Mouse (Mus musculus) spleen, adult 2 months (tissue): ENCODE results near the gene Zic4. TPM values are rescaled to one million over a fixed set of nuclear protein-coding genes. Genes with fewer than 3 reads are reported as not detected.

Source experiments
- DNase-seq, 2 experiments: peaks; one replicate each; pipeline versions ENCODE4 v3.0.0 to v3.0.0-alpha.2; 2012 to 2021; ENCODE audit warnings: low spot score in 2 of 2, low read depth in 1 of 2
- H3K27ac ChIP-seq: fragments of 200-500 bp; 2 replicates; pipeline ENCODE4 v1.5.1; 2012; ENCODE audit warnings: low read length, inconsistent platforms; ENCODE audit not compliant: insufficient read depth
- H3K27me3 ChIP-seq: fragments of 200-500 bp; 2 replicates; pipeline ENCODE4 v1.6.1; 2012; ENCODE audit warnings: mild to moderate bottlenecking, moderate library complexity, low read length, inconsistent platforms; ENCODE audit not compliant: control insufficient read depth, insufficient read depth
- H3K36me3 ChIP-seq: fragments of 200-500 bp; 2 replicates; pipeline ENCODE4 v1.6.1; 2012; ENCODE audit warnings: mild to moderate bottlenecking, low read length, inconsistent platforms; ENCODE audit not compliant: control insufficient read depth, insufficient read depth
- H3K4me1 ChIP-seq: fragments of 200-500 bp; 2 replicates; pipeline ENCODE4 v1.6.1; 2011; ENCODE audit warnings: inconsistent platforms; ENCODE audit not compliant: control insufficient read depth, insufficient read depth, insufficient read length
- H3K4me3 ChIP-seq: fragments of 200-500 bp; 2 replicates; pipeline ENCODE4 v1.5.1; 2011; ENCODE audit warnings: mild to moderate bottlenecking, inconsistent platforms; ENCODE audit not compliant: insufficient read depth, insufficient read length; ENCODE audit errors: extremely low read depth
- CTCF ChIP-seq: fragments of 200-500 bp; IDR thresholded peaks from 2 replicates; pipeline ENCODE4 v1.5.1; 2011; ENCODE audit warnings: mild to moderate bottlenecking, inconsistent platforms; ENCODE audit not compliant: insufficient read depth, insufficient read length, insufficient replicate concordance; ENCODE audit errors: extremely low read depth
- POLR2A ChIP-seq: fragments of 200-500 bp; IDR thresholded peaks from 2 replicates; pipeline ENCODE4 v1.6.1; 2011; ENCODE audit warnings: low read depth, low read length, inconsistent platforms
- WGBS: fragments of 180-500 bp; shearing (Covaris S2); methylation state at CpG from one replicate; pipeline ENCODE4 v1.1.7; 2018; 5-methylcytosine and 5-hydroxymethylcytosine counted together
- polyA plus RNA-seq: library from polyadenylated mRNA; depleted of rRNA; stranded (reverse); fragments of >200 nt; gene quantifications from 2 replicates; pipeline ENCODE4 v1.2.3, GENCODE M21; 2012; rRNA removed

The Zic4 gene
- polyA plus RNA-seq = not detected in 2 replicates

- 4% methylated on average over 45 of the region's 45 CpGs for WGBS
- H3K4me1 ChIP-seq = peaks cover 3% of the 10 kb centered on the region; the same call in 1 of the 2 replicates
- no peak for DNase-seq
- peak within 1 kb of the TSS; percentile 15; the same call in 1 of the 2 replicates for H3K4me3 ChIP-seq
- peaks cover 33% of the 10 kb centered on the region for H3K27me3 ChIP-seq
- TF ChIP-seq POLR2A (no peak), CTCF (no peak)
- H3K27ac ChIP-seq = no peak within 1 kb of the TSS
- no peaks in the 10 kb centered on the region for H3K36me3 ChIP-seq
Observed at GRCm38 (mm10) chr9:91361856-91362601, at the start of gene Zic4. Zic4 (plus strand) TSS chr9:91362413.

- H3K27me3 ChIP-seq = no peaks in the 10 kb centered on the region
- H3K27ac ChIP-seq = no peak overlapping the region
- TF ChIP-seq CTCF (no peak), POLR2A (no peak)
- WGBS = 63% methylated on average over 2 of the region's 2 CpGs
- DNase-seq = no peak
- no peaks in the 10 kb centered on the region for H3K4me1 ChIP-seq
- H3K4me3 ChIP-seq = no peak overlapping the region
- H3K36me3 ChIP-seq = no peaks in the 10 kb centered on the region
Observed at GRCm38 (mm10) chr9:91347591-91347990, 14.6 kb upstream of the Zic4 start.

GRCm38 (mm10) chr9:91348746-91349145 is 13.5 kb upstream of the Zic4 start:
- DNase-seq = no peak
- H3K27me3 ChIP-seq = peaks cover 2% of the 10 kb centered on the region; the same call in 1 of the 2 replicates
- H3K4me3 ChIP-seq = no peak overlapping the region
- no peak for TF ChIP-seq POLR2A
- TF ChIP-seq CTCF = no peak
- WGBS = 31% methylated on average over 1 of the region's 1 CpGs
- no peaks in the 10 kb centered on the region for H3K36me3 ChIP-seq
- no peak overlapping the region for H3K27ac ChIP-seq
- no peaks in the 10 kb centered on the region for H3K4me1 ChIP-seq

GRCm38 (mm10) chr9:91350211-91350791 is 11.9 kb upstream of the Zic4 start:
- TF ChIP-seq CTCF = no peak
- TF ChIP-seq POLR2A = no peak
- Histone ChIP-seq H3K36me3 (no peaks in the 10 kb centered on the region), H3K4me3 (no peak overlapping the region), H3K27me3 (peaks cover 9% of the 10 kb centered on the region), H3K4me1 (no peaks in the 10 kb centered on the region), H3K27ac (no peak overlapping the region)
- DNase-seq = no peak
- 5% methylated on average over 16 of the region's 16 CpGs for WGBS

GRCm38 (mm10) chr9:91350861-91351291 is 11.3 kb upstream of the Zic4 start:
- Histone ChIP-seq H3K4me3 (no peak overlapping the region), H3K4me1 (no peaks in the 10 kb centered on the region), H3K36me3 (no peaks in the 10 kb centered on the region), H3K27ac (no peak overlapping the region), H3K27me3 (peaks cover 13% of the 10 kb centered on the region)
- TF ChIP-seq POLR2A (no peak), CTCF (no peak)
- DNase-seq = no peak
- WGBS = 8% methylated on average over 14 of the region's 14 CpGs

- no peak for DNase-seq
- Histone ChIP-seq H3K4me1 (no peaks in the 10 kb centered on the region), H3K27ac (no peak overlapping the region), H3K4me3 (no peak overlapping the region), H3K27me3 (peaks cover 13% of the 10 kb centered on the region), H3K36me3 (no peaks in the 10 kb centered on the region)
- 10% methylated on average over 5 of the region's 5 CpGs for WGBS
- TF ChIP-seq POLR2A = no peak
- no peak for TF ChIP-seq CTCF
Observed at GRCm38 (mm10) chr9:91351361-91351760, 10.9 kb upstream of the Zic4 start.

- no peak for DNase-seq
- Histone ChIP-seq H3K27me3 (peaks cover 13% of the 10 kb centered on the region), H3K36me3 (no peaks in the 10 kb centered on the region), H3K27ac (no peak overlapping the region), H3K4me3 (no peak overlapping the region), H3K4me1 (no peaks in the 10 kb centered on the region)
- TF ChIP-seq POLR2A = no peak
- no peak for TF ChIP-seq CTCF
- WGBS = 6% methylated on average over 13 of the region's 13 CpGs
Observed at GRCm38 (mm10) chr9:91351961-91352411, 10.2 kb upstream of the Zic4 start.
